Mouse (Mus musculus) neutrophil, adult 59 days (primary cell): Measurements from ENCODE around the gene Il18rap. TPM values are rescaled to one million over a fixed set of nuclear protein-coding genes. Genes with fewer than 3 reads are reported as not detected.

ENCODE experiments used
- total RNA-seq, 2 experiments: library from RNA; stranded (reverse); gene quantifications; 1 replicate in 1 of 2; 2 replicates in 1 of 2; pipeline ENCODE4 v1.2.4; 2023

Gene Il18rap
- 100 to 1,000 TPM; 191 to 234 TPM for total RNA-seq

GRCm38 (mm10) chr1:40514851-40515585, at the start of gene Il18rap:
TSS of gene Il18rap (plus strand) at chr1:40515362.

GRCm38 (mm10) chr1:40465477-40466430, 49.4 kb upstream of the Il18rap start, which contains the start of gene Il18r1:
TSS of gene Il18r1 (plus strand) at chr1:40465552.

DNA sequence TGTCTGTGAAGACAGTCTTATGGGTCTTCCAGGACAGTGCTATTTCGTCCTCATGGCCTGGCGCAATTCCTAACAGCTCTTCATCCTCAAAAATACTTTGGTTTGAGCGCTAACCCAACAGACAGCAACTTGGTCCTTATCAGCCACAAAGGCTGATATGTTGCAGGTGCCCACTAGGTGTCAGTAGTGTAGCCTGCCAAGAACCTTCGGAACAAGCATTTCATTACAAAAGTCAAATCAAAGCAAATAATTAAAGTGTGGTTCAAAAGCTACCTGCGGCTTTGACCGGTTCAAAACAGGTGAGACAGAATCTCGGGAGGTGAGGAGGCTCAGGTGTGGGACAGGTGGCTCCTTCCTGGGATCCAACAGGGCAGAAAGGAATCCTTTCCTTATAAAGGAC, 64.6 kb downstream of the Il18rap start, which contains the start of gene Slc9a4:
Slc9a4 (plus strand) TSS at position 298 of the 400 bp plus-strand sequence.

Other genes with a start within 250 kb of the Il18rap start
- 10 to 100 TPM; 10.9 to 11.2 TPM for gene Il1rl2, start 190.8 kb upstream of the Il18rap start, total RNA-seq
- gene Il1rl1, start 85.8 kb upstream of the Il18rap start, total RNA-seq: 10 to 100 TPM in 1 of 2 experiments, 1 to 10 TPM in 1; 8.5 to 11.7 TPM
- 10 to 100 TPM; 22.7 to 28.9 TPM for gene Il18r1, start 49.8 kb upstream of the Il18rap start, total RNA-seq
- not detected for gene Slc9a4, start 64.7 kb downstream of the Il18rap start, total RNA-seq
- gene Slc9a2, start 165.2 kb downstream of the Il18rap start, total RNA-seq: under 1 TPM; 0.07 to 0.11 TPM